Mouse (Mus musculus) left cerebral cortex, adult 2 months (tissue): ENCODE data around the gene Sytl3. TPM values are rescaled to one million over a fixed set of nuclear protein-coding genes. Genes with fewer than 3 reads are reported as not detected.
"Not testable (repeated sequence)": the region's sequence is repeated elsewhere in the genome, so short reads cannot be mapped to it uniquely, and the experiment has no call there.

ENCODE experiments used
- DNase-seq, 2 experiments: peaks; one replicate each; pipeline ENCODE4 v3.0.0; 2021 to 2022; ENCODE audit warnings: low spot score in 2 of 2, mixed read lengths in 1 of 2; ENCODE audit errors: extremely low spot score in 1 of 2
- H3K27ac ChIP-seq: fragments of 200-600 bp; 2 replicates; pipeline ENCODE4 v1.8.1; 2022
- H3K4me3 ChIP-seq: fragments of 200-600 bp; 2 replicates; pipeline ENCODE4 v1.8.1; 2022
- intact Hi-C: fragments of 180-260 bp; cut with DNase I; formaldehyde crosslinking; loops from one replicate; pipeline ENCODE4 v1.15.1; 2025
- total RNA-seq, 2 experiments: library from RNA; stranded (reverse); gene quantifications; 2 replicates each; pipeline ENCODE4 v1.2.3; 2021

The Sytl3 gene
- total RNA-seq, 2 experiments from 2014 or later: 0.34 to 0.77 TPM

GRCm38 (mm10) chr17:6660589-6660988, 1.7 kb downstream of the Sytl3 start:
- intact Hi-C loops, H3K4me3 ChIP-seq, DNase-seq, H3K27ac ChIP-seq: not testable (repeated sequence)

GRCm38 (mm10) chr17:6661093-6661816, 2.4 kb downstream of the Sytl3 start:
- H3K27ac ChIP-seq, DNase-seq, H3K4me3 ChIP-seq, intact Hi-C loops: not testable (repeated sequence)

GRCm38 (mm10) chr17:6662840-6663239, 3.9 kb downstream of the Sytl3 start:
- DNase-seq, H3K27ac ChIP-seq, intact Hi-C loops, H3K4me3 ChIP-seq: not testable (repeated sequence)

- intact Hi-C loops, H3K27ac ChIP-seq, DNase-seq, H3K4me3 ChIP-seq: not testable (repeated sequence)
These were observed 6.5 kb downstream of the Sytl3 start for GRCm38 (mm10) chr17:6665389-6665788.

- DNase-seq, H3K4me3 ChIP-seq, H3K27ac ChIP-seq, intact Hi-C loops: not testable (repeated sequence)
These were observed 9.6 kb downstream of the Sytl3 start for GRCm38 (mm10) chr17:6668522-6668921.

- H3K27ac ChIP-seq, H3K4me3 ChIP-seq, intact Hi-C loops, DNase-seq: not testable (repeated sequence)
These were observed 15.4 kb downstream of the Sytl3 start for GRCm38 (mm10) chr17:6674297-6674696.

- DNase-seq, H3K27ac ChIP-seq, intact Hi-C loops, H3K4me3 ChIP-seq: not testable (repeated sequence)
These were observed 19.2 kb downstream of the Sytl3 start for GRCm38 (mm10) chr17:6678063-6678462.

- intact Hi-C loops, H3K4me3 ChIP-seq, DNase-seq, H3K27ac ChIP-seq: not testable (repeated sequence)
These were observed 22.8 kb downstream of the Sytl3 start for GRCm38 (mm10) chr17:6681721-6682120.

GRCm38 (mm10) chr17:6683702-6684101, 24.8 kb downstream of the Sytl3 start:
- intact Hi-C loops, H3K27ac ChIP-seq, H3K4me3 ChIP-seq, DNase-seq: not testable (repeated sequence)

GRCm38 (mm10) chr17:6684464-6685287, 25.8 kb downstream of the Sytl3 start:
- intact Hi-C loops, H3K4me3 ChIP-seq: not testable (repeated sequence)

GRCm38 (mm10) chr17:6685288-6685818, 26.5 kb downstream of the Sytl3 start:
- H3K27ac ChIP-seq, intact Hi-C loops, DNase-seq, H3K4me3 ChIP-seq: not testable (repeated sequence)

More at GRCm38 (mm10) chr17:6684464-6685287, 25.8 kb downstream of the Sytl3 start:
- not testable (repeated sequence) for H3K27ac ChIP-seq, DNase-seq

- intact Hi-C loops, H3K4me3 ChIP-seq, DNase-seq, H3K27ac ChIP-seq: not testable (repeated sequence)
These were observed 27.5 kb downstream of the Sytl3 start for GRCm38 (mm10) chr17:6686299-6686971.

GRCm38 (mm10) chr17:6689344-6689743, 30.5 kb downstream of the Sytl3 start:
- DNase-seq, H3K27ac ChIP-seq, H3K4me3 ChIP-seq, intact Hi-C loops: not testable (repeated sequence)
